Mouse (Mus musculus) testis, postnatal 14 days (tissue): ENCODE data around the gene Ppara.

Experiments used
- DNase-seq: peaks from one replicate; pipeline ENCODE4 v3.0.0; 2021; ENCODE audit warnings: low spot score

Gene Ppara

GRCm38 (mm10) chr15:85705013-85705528 lies 29.7 kb upstream of the Ppara start:
- DNase-seq: no peak

- peak; percentile 74 for DNase-seq
Measured at GRCm38 (mm10) chr15:85705566-85706332, 29.0 kb upstream of the Ppara start.

- no peak for DNase-seq
Measured at GRCm38 (mm10) chr15:85706527-85706926, 28.3 kb upstream of the Ppara start.

- DNase-seq: no peak
Measured at GRCm38 (mm10) chr15:85707017-85707416, 27.8 kb upstream of the Ppara start.

GRCm38 (mm10) chr15:85707458-85708030 lies 27.2 kb upstream of the Ppara start:
- no peak for DNase-seq

- DNase-seq: no peak
Measured at GRCm38 (mm10) chr15:85708217-85708616, 26.6 kb upstream of the Ppara start.

GRCm38 (mm10) chr15:85708843-85709242 lies 25.9 kb upstream of the Ppara start:
- no peak for DNase-seq

- peak; percentile 79 for DNase-seq
Measured at GRCm38 (mm10) chr15:85709268-85709973, 25.4 kb upstream of the Ppara start.

- peak; percentile 61 for DNase-seq
Measured at GRCm38 (mm10) chr15:85710179-85710578, 24.6 kb upstream of the Ppara start.

GRCm38 (mm10) chr15:85710641-85711580 lies 23.9 kb upstream of the Ppara start:
- no peak for DNase-seq

- no peak for DNase-seq
Measured at GRCm38 (mm10) chr15:85712565-85713168, 22.1 kb upstream of the Ppara start.

- no peak for DNase-seq
Measured at GRCm38 (mm10) chr15:85713417-85713816, 21.4 kb upstream of the Ppara start.

GRCm38 (mm10) chr15:85715059-85715458 lies 19.7 kb upstream of the Ppara start:
- no peak for DNase-seq

- DNase-seq: peak; percentile 68
Measured at GRCm38 (mm10) chr15:85716045-85716444, 18.7 kb upstream of the Ppara start.

- no peak for DNase-seq
Measured at GRCm38 (mm10) chr15:85716591-85716990, 18.2 kb upstream of the Ppara start.

GRCm38 (mm10) chr15:85717008-85717407 lies 17.8 kb upstream of the Ppara start:
- DNase-seq: no peak

- no peak for DNase-seq
Measured at GRCm38 (mm10) chr15:85717800-85718199, 17.0 kb upstream of the Ppara start.

- DNase-seq: peak; percentile 9
Measured at GRCm38 (mm10) chr15:85719017-85719416, 15.8 kb upstream of the Ppara start.

GRCm38 (mm10) chr15:85720366-85720841 lies 14.4 kb upstream of the Ppara start:
- peak; percentile 6 for DNase-seq

- peak; percentile 12 for DNase-seq
Measured at GRCm38 (mm10) chr15:85724271-85725165, 10.3 kb upstream of the Ppara start.
